ENCODE assay signal across 1 mouse cellular context in the genomic region with DNA sequence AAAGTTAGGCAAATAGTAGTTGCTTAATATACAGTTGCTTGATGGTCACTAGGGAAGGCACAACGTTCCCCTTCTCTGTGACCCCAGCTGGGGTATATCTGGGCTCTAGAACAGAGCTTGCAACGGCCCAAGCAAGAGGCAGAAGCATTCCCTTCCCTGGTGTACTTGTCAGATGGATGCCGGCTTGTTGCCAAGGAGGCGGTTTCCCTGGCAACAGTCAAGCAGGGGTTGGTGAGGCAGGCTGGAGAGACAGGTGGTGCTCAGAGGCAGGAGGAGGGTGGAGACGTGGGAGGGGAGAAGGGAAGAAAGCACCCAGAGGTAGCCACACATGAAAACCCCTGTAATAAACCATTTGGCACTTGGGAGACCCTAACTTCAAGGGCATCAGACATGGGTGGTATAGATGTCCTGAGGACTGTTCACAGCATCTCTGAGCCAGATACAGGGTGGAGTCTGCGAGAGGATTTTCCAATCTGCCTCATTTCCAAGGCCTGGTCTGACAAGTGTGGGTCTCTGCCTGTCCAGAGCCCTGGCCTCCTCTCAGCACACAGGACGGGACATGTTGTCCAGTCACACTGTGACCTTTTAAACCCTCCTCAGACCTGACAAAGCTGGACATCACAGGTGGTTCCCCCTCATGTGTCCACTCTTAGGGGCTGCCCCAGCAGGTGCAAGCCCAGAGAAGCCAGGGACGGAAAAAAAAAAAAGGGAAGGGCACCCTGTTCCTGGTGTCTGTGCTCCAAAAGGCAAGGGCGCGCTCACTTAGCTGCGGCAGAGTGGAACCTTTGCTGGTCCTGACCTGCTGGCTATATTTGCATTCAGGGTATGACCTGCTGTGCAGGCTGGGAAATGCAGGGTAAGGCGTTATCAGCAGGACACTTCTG.
A peak's percentile ranks its signal among the peaks of the same experiment; 100 is the strongest.
TF ChIP-seq lines count a peak whose summit lies in the region.

No protein-coding gene starts in this region.

TF ChIP-seq in CH12.LX, 34 proteins besides CTCF, POLR2A, EP300 and RAD21 (continued from another document):
- no peak for TF ChIP-seq NELFE (IDR thresholded peaks at IDR 0.05; ENCODE audit: low read depth, low read length)
- 0 out of 2 replicates have a peak, but pooled peaks have one; percentile 11 for TF ChIP-seq ETS1 (conservative IDR thresholded peaks at IDR 0.05; ENCODE audit: low read depth, low read length)
- no peak for TF ChIP-seq UBTF (IDR thresholded peaks at IDR 0.05; ENCODE audit: low read depth, low read length)
- TF ChIP-seq POLR2AphosphoS2 (IDR thresholded peaks at IDR 0.05; ENCODE audit: low read depth, low read length) = no peak
- TF ChIP-seq ELF1 (IDR thresholded peaks at IDR 0.05; ENCODE audit: low read depth, low read length) = no peak
- TF ChIP-seq ZNF384 (IDR thresholded peaks at IDR 0.05; ENCODE audit: low read depth, low read length) = peak; percentile 80
- TF ChIP-seq HCFC1 (IDR thresholded peaks at IDR 0.05; ENCODE audit: low read depth, low read length) = no peak
- TF ChIP-seq IRF4 (IDR thresholded peaks at IDR 0.05; ENCODE audit: low read depth, low read length) = 0 out of 2 replicates have a peak, but pooled peaks have one; percentile 37
- TF ChIP-seq JUND (conservative IDR thresholded peaks at IDR 0.05; ENCODE audit: low read depth, low read length) = no peak
- TF ChIP-seq USF1 (IDR thresholded peaks at IDR 0.05; ENCODE audit: low read depth, low read length) = no peak
- no peak for TF ChIP-seq ZC3H11A (IDR thresholded peaks at IDR 0.05; ENCODE audit: low read depth, low read length)
- peak; percentile 60; the same call in 1 of the 2 replicates for TF ChIP-seq MXI1 (IDR thresholded peaks at IDR 0.05; ENCODE audit: low read depth, low read length)
- no peak for TF ChIP-seq MYC (IDR thresholded peaks at IDR 0.05; ENCODE audit: low read depth, low read length)
TF ChIP-seq in CH12.LX: peak in this region for 7.
